Mouse (Mus musculus) adrenal gland (tissue): ENCODE data around the gene Astn2.
"Not testable (repeated sequence)": the region's sequence is repeated elsewhere in the genome, so short reads cannot be mapped to it uniquely, and the experiment has no call there.

Experiments used
- intact Hi-C: fragments of 180-260 bp; cut with DNase I; formaldehyde crosslinking; loops from one replicate; pipeline ENCODE4 v1.15.1; 2025

Gene Astn2

GRCm38 (mm10) chr4:65686258-65687005, 718.0 kb downstream of the Astn2 start:
- intact Hi-C loops, result no loop called here

DNA sequence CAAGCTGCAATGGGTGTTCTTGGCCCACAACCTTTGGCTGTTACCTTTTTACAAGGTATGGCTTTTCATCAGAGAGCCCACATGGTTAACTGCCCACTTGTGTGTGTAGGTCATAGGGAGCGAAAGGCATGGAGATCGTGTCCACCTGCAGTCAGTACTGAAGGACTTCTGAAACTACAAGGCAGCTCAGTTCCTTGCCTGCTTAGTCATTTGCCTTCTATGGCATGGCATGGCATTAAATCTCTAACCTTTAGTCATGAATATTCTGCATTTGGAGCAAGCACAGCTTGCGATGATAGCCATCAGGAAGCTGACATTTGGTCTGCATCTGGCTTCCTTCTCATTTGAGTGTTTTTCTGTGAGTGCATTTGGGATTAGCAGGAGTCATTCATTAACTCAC, 720.0 kb downstream of the Astn2 start:
- intact Hi-C loops, result no loop called here

- intact Hi-C loops, result not testable (repeated sequence)
Observed at GRCm38 (mm10) chr4:65679786-65680185, 724.6 kb downstream of the Astn2 start.

GRCm38 (mm10) chr4:65678929-65679328, 725.5 kb downstream of the Astn2 start:
- intact Hi-C loops, result no loop called here

- intact Hi-C loops, result no loop called here
Observed at GRCm38 (mm10) chr4:65678495-65678894, 725.9 kb downstream of the Astn2 start.

- intact Hi-C loops, result no loop called here
Observed at GRCm38 (mm10) chr4:65674267-65674978, 730.0 kb downstream of the Astn2 start.

DNA sequence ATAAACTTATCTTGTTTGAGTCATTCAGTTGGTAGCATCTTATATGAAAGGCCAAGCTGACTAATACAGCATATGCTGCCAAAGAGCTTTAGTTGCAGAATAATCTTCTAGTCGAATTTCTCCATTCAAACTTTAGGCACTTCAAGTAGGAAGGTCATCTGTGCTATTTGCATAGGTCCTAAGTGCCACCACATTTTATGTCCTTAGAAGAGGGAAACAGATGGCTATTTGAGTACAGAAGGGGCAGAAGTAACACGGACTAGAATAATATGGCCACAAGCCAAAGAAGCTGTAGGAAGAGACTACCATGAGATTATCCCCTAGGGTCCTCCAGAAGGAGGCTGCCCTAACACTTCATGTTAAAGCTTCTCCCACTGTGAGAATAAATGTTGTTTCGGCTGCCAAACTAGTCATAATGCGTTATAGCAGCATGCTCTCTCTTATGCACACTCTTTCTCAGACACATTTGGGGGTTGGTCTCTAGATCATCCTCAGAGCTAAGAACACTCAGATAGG, 730.9 kb downstream of the Astn2 start:
- intact Hi-C loops, result no loop called here

- intact Hi-C loops, result no loop called here
Observed at GRCm38 (mm10) chr4:65672294-65672693, 732.1 kb downstream of the Astn2 start.

DNA sequence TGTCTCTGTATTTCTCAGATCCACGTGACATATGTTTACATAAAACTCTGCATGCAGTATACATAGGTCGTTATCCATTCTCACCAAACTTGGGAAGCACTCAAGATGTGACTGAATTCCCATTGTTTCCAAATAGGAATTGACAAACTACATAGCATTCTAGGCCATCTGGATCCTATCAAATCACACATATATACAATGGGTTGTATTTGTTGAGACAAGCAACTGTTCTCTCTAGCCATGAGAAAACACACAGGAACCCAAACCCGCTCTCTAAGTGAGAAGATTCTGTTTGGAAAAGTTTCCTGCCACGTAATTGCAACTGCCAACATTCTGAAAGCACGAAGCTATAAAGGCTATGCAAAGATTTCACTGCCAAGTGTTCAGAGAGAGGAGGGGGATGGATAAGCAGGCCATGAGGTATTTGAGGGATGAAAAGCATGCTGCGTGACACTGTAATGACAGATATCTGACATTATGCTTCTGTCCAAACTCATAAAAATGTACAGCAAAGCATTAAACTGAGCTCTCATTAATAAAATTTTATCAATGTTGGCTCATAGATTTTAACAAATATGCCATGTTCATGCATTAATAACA, 732.7 kb downstream of the Astn2 start:
- intact Hi-C loops, result no loop called here

GRCm38 (mm10) chr4:65667030-65667610, 737.3 kb downstream of the Astn2 start:
- intact Hi-C loops, result no loop called here

DNA sequence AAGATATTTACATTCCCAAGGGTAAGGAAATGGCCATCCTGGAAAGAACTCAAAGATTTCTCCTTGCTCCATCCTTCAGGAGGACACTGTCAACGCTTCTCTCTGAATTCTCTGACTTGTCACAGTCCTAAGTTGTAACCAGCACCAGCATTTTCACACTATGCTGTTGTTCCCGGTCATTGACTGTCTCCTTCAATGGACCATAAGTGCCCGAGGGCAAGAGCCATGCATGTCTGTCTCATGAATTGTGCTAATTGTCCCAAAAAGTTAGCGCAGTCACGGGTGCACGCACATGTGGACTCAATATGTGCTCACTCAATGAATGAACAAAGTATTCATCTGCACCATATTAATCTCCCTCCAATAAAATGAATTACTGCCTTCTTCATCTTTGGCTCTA, 741.2 kb downstream of the Astn2 start:
- intact Hi-C loops, result no loop called here

GRCm38 (mm10) chr4:65654723-65655122, 749.7 kb downstream of the Astn2 start:
- intact Hi-C loops, result loop anchor here (5.0 to 10.0 kb wide), 3 partner anchors 138 to 780 kb away; partner anchors contain the start of gene Astn2

DNA sequence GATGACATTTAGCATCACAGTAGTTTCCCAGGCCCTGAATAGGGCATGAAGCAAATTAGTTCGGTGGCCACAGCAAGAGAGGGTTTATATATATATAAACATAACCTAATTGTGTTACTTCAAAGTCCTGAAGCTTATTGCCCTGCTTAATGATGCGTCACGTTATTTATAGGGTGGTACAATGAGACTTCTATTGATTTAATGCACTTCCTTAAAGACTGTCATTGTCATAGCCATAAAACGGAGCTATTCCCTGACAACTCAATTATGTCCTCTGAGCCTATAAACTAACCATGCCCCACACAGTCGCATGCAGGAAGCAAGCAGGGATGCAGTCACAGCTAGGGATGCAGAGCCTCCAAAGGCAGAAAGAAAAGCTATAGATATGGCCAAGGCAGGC, 761.8 kb downstream of the Astn2 start:
- intact Hi-C loops, result no loop called here

DNA sequence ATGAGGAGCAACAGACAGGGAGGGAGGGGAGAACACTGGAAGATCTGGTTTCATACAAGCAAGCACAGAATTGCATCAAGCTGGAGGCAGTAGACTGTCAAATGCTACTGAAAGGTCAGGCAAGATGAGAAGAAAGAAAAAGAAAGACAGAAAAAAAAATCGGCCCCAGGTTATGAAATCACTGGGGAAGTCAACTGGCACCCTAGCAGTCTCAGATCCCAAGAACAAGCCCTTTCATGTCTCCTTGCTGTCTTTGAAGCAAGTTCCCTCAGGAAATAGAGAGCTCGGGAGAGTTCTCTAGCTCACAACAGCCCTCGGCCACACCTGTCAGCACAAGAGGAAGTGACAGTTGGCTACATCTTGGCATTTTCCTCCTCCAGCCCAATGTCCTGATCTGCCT, 766.2 kb downstream of the Astn2 start:
- intact Hi-C loops, result no loop called here

DNA sequence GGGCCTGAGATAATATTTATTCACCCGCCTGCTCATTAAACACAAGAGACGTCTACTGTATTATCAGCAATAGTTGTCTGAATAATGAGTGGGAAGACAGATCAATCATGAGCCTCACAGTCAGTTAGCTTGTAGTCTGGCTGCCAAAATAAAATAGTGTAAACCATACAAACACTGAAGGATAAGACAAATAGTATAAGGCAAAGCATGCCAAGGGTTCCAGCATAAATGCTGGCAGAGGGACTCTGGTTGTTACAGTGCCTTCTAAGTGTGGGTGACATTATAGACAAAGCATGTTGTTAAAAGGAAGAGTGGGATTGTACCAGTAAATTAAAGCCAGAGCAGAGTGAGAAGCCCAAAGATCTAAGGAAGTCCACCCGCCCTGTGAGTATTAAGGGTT, 784.3 kb downstream of the Astn2 start:
- intact Hi-C loops, result no loop called here

DNA sequence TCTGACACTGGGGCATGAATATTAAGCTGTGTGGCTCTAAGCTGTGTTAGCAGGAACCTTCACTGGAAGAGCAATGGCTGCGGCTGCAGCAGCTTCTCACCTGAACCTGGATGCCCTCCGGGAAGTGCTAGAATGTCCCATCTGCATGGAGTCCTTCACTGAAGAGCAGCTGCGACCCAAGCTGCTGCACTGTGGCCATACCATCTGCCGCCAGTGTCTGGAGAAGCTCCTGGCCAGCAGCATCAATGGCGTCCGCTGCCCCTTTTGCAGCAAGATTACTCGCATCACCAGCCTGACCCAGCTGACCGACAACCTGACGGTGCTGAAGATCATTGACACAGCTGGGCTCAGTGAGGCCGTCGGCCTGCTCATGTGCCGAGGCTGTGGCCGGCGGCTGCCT, 791.3 kb downstream of the Astn2 start:
- intact Hi-C loops, result no loop called here

- intact Hi-C loops, result no loop called here
Observed at GRCm38 (mm10) chr4:65610896-65611295, 793.5 kb downstream of the Astn2 start.

- intact Hi-C loops, result no loop called here
Observed at GRCm38 (mm10) chr4:65610329-65610728, 794.1 kb downstream of the Astn2 start.

DNA sequence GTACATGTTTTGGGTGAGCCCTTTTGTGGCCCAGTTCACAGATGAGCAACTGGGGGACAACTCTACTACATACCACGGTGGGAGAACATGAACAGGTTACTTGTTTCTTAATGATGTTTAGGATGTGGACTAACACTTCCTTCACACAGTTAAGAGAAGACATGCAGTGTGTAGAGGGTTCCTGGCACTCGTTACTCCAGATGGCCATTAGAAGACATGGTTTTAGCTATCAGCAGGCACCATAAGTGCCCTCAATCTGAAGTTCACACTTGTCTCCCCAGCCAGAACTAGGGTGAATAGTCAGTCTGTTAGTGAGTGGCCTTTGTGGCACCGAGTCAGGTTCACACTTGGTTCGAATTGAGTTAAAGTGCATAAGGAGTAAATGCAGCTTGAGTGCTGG, 796.3 kb downstream of the Astn2 start:
- intact Hi-C loops, result no loop called here

- intact Hi-C loops, result no loop called here
Observed at GRCm38 (mm10) chr4:65607184-65607631, 797.2 kb downstream of the Astn2 start.

DNA sequence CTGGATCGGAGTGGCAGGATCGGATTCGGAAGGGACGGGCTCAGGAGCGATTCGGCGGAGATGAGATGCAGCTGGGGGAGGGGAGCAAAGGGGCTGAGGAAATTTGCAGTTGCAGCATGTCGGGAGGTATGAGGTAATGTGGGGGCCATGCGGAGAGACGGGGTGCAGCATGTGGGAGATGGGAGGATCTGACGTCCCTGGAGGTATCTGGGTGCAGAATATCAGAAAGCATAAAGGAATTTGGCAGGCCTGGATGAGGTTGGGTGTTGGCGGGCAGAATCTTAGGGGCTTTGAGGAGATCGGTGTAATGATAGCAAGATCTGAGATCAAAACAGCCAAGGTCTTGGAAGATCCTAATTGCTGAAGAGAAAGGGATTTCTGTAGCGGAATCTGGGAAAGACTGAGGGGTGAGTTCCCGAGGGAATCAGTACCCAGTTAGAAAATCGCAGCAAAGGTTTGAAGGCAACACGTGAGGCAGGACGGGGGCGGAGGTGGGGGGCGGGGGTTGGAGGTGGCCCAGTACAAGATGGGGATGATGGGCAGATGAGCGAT, 799.2 kb downstream of the Astn2 start:
- intact Hi-C loops, result no loop called here
